Mouse (Mus musculus) frontal cortex, postnatal 10 days (tissue): Measurements from ENCODE around the gene Cdkl1.
A peak's percentile ranks its signal among the peaks of the same experiment; 100 is the strongest.

ENCODE experiments used
- DNase-seq, 2 experiments: peaks; one replicate each; pipeline ENCODE4 v3.0.0; 2022; ENCODE audit warnings: low spot score in 2 of 2, mixed read lengths in 1 of 2

Cdkl1 gene

DNA sequence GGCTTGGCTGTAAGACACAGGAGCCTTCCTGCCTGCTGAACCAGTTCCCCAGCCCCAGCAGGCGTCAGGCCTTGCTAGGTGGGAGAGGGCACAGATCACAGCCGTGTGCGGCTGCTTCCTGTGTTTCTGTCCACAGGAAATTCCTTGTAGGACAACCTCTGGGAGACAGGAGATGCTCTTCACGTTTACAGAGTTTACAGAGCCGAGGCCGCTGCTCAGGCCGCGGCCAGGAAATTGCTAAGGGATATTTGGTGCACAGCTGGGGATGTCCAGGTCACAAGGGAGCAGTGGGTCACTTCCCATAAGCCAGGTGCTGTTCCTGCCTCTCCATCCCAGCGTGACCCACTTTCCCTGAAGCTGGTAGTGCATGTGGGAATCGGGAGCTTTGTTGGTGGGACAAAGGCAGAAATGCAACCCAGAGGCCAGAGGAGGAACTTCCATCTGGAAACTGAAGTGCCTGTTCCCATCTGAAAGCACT, 39.2 kb downstream of the Cdkl1 start:
- DNase-seq = no peak

GRCm38 (mm10) chr12:69744138-69744537, 46.9 kb downstream of the Cdkl1 start:
- DNase-seq = no peak

DNA sequence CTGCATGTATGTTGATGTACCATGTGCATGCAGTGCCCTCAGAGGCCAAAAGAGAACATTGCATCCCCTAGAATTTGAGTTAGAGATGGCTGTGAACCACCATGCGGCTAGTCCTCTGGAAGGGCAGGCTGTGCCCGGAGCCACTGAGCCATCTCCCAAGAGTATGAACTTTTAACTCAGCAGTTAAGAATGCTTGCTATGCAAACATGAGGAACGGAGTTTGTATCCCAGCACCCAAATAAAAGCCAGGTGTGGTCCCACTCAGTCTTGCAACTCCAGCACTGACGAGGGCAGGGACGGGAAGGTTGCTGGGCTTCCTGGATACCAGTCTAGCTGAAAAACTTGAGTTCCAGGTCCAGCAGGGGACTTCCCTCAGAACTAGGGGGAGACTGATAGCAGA, 49.1 kb downstream of the Cdkl1 start:
- DNase-seq = no peak

DNA sequence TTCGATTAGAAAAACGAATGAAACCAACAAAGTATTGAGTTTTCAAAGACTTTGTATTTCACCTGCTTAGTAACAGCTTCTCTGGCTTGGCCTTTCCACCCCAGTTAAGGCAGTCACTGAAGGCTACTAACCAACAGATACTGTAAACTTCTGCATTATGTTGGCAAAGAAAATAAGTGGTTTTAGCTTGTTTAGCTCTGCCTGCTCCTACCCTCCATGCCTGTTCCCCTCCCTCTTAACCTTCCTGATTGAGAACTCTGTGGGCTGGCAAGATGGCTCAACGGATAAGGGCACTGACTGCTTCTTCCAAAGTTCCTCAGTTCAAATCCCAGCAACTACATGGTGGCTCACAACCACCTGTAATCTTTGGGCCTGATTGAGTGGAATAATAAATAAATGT, 57.1 kb downstream of the Cdkl1 start:
- DNase-seq = no peak

- no peak for DNase-seq
Measured at GRCm38 (mm10) chr12:69733518-69733917, 57.5 kb downstream of the Cdkl1 start.

- DNase-seq = no peak
Measured at GRCm38 (mm10) chr12:69732221-69732620, 58.8 kb downstream of the Cdkl1 start.

- no peak for DNase-seq
Measured at GRCm38 (mm10) chr12:69730306-69730705, 60.8 kb downstream of the Cdkl1 start.

- DNase-seq = no peak
Measured at GRCm38 (mm10) chr12:69729246-69729645, 61.8 kb downstream of the Cdkl1 start.

GRCm38 (mm10) chr12:69724711-69725460, 66.2 kb downstream of the Cdkl1 start, which contains the start of the genes L2hgdh and Atp5s:
TSS of gene L2hgdh (minus strand) at chr12:69724873.
TSS of gene Atp5s (plus strand) at chr12:69724950.
- peak; percentile 89 to 94 for DNase-seq

GRCm38 (mm10) chr12:69724018-69724710, 66.9 kb downstream of the Cdkl1 start:
- DNase-seq = no peak

DNA sequence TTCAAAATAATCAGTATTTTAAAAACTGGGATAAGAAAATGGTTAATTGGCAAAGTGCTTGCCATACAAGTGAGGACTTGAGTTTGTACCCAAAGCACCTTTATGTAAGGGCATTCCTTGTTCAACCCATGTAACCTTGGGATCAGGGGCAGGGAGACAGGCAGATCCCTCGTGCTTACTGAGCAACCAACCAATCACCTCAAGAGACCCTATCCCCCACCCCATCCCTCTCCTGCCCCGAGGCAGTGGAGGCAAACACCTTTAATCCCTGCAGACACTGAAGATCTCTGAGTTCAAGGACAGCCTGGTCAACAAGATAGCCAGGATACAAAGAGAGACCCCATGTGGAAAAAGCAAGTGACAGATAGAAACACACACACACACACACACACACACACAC, 67.7 kb downstream of the Cdkl1 start:
- DNase-seq = no peak

DNA sequence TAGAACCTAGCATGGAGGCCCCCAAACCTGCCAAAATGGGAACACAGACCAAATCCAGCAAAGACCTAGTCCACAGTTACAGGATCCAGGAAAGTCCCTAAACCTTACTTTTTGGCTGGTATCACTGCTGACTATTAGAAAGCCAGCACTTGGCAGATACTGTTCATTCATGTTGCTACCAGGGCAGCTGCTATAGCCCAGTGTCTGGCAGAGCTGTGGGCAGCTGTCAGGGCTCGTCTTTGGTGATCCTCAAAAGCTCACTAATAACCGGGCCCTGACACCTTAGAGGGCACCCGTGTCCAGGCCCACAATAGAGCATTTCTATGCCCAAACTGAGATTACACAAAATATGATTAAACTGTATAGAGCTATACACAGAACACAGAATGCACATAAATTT, 68.2 kb downstream of the Cdkl1 start:
- DNase-seq = no peak

DNA sequence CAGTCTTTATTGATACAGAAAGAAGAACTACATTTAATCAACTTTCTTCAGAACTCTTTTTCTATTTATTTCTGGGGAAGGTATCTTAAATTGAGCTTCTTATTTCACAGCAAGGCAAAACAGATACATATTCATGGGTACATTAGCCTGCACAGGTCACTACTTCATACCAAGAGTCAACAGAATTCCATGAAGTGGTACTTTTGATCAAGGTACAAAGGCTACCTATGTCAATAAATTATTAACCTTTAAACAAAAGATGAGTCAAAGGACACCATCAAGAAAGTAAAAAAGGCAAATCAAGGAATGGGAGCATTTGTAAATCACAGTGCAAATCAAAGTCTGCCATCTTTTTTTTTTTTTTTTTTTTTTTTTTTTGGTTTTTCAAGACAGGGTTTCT, 77.4 kb downstream of the Cdkl1 start:
- no peak for DNase-seq

DNA sequence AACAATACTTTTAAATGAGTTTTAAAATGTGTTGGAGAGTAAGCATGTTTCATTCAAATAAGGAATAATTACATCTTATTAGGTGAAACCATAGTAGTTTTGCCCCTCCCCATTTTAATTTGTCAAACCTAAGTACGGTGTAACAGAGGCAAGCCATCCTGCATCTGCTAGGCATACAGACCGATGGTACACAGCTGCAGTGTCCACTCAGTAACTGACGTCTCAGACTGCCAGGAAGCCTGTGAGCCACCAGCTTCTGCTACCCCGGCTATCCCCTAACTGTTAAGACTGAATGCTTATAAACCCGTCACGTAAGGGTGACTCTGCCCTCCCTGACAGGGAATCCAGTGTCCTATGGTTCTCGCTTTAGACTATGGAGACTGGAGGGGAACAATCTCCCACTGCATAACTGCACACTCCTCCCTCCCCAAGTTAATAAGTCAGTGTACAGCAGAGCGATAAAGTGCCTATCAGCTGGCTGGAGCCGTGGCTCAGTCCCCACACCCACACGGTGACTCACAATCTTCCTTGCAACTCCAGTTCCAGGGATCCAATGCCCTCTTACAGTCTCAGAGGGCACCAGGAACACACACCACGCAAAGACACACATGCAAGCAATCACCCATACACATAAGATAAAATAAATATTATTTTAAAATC, 86.1 kb downstream of the Cdkl1 start:
- no peak for DNase-seq

DNA sequence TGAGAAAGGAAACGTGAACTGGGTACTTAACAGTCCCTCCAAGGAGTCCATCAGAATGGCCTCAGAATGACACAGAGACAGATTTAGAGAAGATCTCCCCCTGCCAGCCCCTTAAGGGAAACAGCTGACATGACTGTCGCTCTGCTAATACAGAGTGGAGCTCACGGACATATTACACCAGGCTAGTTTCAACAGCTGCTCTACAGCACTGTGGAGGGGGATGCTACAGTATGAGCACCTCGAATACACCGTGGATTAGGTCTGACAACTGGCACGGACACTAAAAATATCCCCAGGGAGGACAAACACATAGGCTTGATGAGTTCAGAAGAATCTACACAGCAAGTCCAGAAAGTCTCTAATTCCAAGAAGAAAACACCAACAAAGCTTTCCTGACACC, 92.7 kb downstream of the Cdkl1 start:
- no peak for DNase-seq
